Mouse (Mus musculus): Measurements from ENCODE around the gene Sdcbp2.

The Sdcbp2 gene

DNA sequence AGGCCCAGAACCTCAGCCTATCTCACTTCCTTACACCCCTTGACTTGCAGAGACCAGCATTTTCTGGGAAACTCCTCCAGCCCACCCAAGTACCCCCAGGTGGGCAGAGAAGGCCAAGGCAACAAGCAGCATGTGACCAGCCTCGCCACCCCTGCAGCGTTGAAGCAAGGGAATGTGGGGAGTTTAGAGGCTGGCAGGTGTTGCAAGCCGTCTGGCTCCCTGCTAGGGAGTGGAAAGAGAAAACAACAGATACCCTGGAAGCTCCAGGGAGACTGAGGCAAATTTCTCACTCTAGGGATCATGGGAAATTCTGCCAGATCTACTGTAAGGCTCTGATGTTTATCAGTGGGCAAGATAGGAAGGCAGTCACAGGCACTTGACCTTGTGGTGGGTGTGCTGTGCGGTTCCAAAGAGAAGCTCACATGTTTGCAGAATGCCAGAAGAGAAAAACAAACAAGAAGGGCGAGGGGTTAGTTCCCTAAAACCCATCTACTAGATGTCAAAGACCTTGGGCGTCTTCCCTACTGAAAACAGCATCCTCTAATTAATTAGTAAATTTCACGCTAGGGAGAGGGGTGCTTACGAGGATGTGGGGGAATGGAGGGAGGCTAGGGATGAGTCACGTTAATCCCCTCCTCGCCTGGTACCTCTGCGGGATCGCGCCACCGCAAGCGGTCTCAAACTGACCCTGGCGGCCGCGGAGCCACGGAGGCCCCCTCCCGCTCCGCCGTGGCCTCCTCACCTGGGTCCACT is 59.2 kb downstream of the Sdcbp2 start:
- DNase-seq (ENCODE audit: low spot score in 2 of 2), result no peak

DNA sequence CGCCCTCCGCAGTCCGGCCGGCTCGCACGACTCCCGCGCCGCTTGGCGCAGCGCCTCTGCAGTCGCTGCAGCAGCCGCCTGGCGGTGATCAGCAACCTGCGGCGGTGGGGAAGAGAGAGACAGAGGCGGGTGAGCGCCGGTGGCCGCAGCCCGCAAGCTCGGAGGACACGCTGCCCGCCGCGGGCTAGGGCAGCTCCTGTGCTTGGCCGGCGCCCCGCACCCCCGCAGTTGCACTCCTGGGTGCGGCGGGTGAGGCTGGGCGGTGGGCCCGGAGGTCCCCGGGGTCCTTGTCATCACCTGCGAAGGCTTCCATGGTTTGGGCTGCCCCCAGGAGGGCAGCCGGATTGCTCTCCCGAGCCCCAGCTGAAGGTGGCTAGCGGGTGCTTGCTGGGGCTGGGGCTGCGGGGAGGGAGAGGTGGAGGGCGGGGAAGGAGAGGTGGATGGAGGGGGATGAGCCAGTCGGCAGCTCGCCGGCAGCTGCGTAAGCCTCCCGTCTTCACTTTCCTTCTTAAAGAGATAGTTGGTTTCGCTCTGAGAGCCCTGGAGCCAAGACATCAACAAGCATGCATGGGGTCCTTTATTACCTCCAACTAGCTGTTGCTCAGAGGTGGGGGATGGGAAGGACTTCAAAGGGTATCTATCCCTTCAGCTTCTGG is 59.9 kb downstream of the Sdcbp2 start, which contains the start of gene Snph:
Snph (minus strand) TSS at position 435 of the 656 bp plus-strand sequence.
- peak; percentile 54 to 60 for DNase-seq (ENCODE audit: low spot score in 2 of 2)

DNA sequence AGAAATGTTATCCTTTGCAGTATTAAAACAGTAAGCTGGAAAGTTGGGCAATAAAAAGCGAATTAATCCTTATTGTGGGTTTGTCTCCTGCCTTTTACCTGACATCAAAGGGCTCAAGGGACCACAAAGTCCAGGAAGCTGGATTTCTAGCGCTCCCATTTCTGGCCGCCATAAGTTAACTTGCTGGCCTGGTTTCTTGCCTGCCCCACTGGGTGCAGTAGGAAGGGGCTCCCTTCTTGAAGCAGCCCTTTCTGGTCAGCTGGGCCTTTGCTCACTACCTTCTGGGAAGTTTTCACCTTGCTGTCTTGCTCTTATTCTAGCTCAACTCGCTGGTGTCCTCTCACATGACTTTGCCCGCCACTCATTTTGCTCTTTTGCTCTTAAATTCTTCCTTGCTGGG is 60.6 kb downstream of the Sdcbp2 start:
- no peak for DNase-seq (ENCODE audit: low spot score in 2 of 2)

DNA sequence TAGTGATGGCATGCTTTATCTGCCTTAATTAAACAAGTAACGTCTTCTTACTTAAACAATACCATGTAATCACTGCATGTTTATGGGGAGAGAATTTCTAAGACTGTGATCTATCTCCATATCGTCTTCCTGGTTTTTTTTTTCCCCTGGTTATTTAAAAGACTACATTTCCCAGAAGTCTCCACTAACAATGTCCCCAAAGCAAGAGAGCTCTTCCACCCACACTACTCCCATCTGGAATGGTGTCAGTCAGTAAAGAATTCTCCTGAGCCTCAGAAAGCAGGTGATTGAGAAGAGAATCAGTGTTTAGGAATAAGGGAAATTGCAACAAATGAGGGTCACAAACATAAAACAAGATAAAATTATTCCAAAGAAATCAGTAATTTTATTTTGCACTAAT is 62.5 kb downstream of the Sdcbp2 start:
- no peak for DNase-seq (ENCODE audit: low spot score in 2 of 2)

DNA sequence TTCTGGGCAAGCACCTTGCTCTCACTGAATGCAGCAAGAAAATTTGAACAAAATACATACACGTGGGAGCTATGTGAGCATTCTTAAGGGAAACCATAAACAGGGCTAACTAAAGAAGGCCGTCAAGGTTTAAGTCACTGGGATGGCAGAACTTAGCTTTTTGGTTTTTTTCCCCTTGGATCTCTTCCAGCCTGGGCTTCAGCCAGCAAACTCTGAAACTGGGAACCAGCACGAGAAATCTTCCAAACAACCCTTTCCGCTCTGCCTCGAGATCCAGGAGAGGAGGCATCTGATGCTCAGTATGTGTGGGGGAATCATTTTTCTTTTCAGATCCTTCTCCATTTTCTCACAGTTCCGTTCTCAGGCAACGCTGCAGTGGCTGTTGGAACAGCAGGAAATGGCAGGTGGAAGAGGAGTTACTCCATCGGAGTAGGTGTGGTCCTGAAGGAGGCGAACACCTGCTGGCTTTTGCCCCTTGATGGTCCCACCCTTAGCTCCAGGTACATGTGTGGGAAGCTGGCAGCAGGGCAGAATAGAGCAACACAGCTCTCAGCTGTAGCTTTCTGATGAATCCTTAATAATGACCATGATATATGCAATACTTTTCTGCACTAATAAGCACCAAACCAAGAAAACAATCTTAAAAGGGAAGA is 63.1 kb downstream of the Sdcbp2 start:
- DNase-seq (ENCODE audit: low spot score in 2 of 2), result no peak

DNA sequence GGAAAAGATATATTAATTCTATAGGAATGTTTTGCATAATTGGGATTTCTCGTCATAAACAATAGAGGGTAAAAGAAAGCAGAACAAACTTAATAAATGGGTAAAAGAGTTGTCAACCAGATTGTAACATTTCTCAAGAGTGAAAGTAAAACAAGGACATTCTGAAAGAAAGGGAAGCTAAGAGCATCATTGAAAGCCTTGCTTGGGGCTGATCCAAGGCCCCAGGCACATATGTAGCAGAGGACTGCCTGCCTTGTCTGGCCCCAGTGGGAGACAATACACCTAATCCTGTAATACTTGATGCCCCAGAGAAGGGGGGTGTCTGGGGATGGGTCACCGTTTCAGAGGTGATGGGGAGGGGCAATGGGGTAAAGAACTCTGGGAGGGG is 63.6 kb downstream of the Sdcbp2 start:
- DNase-seq (ENCODE audit: low spot score in 2 of 2), result no peak
